Mouse (Mus musculus) lung, adult 2 months (tissue): ENCODE results near the gene Gm10300. TPM values are rescaled to one million over a fixed set of nuclear protein-coding genes. Genes with fewer than 3 reads are reported as not detected.
A peak's percentile ranks its signal among the peaks of the same experiment; 100 is the strongest.

Source experiments
- DNase-seq: peaks from one replicate; pipeline ENCODE4 v3.0.0; 2022
- H3K4me1 ChIP-seq: fragments of 200-500 bp; 2 replicates; pipeline ENCODE4 v1.6.1; 2011; ENCODE audit warnings: low read length; ENCODE audit not compliant: control insufficient read depth, insufficient read depth
- H3K4me3 ChIP-seq: fragments of 200-500 bp; replicated peaks from 2 replicates; pipeline ENCODE3; 2011; ENCODE audit warnings: low read depth, mild to moderate bottlenecking, control low read depth, low read length; ENCODE audit errors: extremely low read depth
- CTCF ChIP-seq: fragments of 200-500 bp; IDR thresholded peaks from 2 replicates; pipeline ENCODE4 v1.5.1; 2011; ENCODE audit warnings: mild to moderate bottlenecking, low read length, control low read depth; ENCODE audit not compliant: insufficient read depth
- POLR2A ChIP-seq: fragments of 200-500 bp; IDR thresholded peaks from 2 replicates; pipeline ENCODE4 v1.6.1; 2011; ENCODE audit warnings: low read depth, mild to moderate bottlenecking, control low read depth, low read length, borderline replicate concordance; ENCODE audit errors: extremely low read depth
- WGBS: fragments of 180-500 bp; shearing (Covaris S2); methylation state at CpG from one replicate; pipeline ENCODE4 v1.1.7; 2018; 5-methylcytosine and 5-hydroxymethylcytosine counted together
- polyA plus RNA-seq: library from polyadenylated mRNA; depleted of rRNA; stranded (reverse); fragments of >200 nt; gene quantifications from 2 replicates; pipeline ENCODE4 v1.2.3, GENCODE M21; 2012; rRNA removed

Gene Gm10300
- polyA plus RNA-seq, 1 experiment = 0.07 TPM

DNA sequence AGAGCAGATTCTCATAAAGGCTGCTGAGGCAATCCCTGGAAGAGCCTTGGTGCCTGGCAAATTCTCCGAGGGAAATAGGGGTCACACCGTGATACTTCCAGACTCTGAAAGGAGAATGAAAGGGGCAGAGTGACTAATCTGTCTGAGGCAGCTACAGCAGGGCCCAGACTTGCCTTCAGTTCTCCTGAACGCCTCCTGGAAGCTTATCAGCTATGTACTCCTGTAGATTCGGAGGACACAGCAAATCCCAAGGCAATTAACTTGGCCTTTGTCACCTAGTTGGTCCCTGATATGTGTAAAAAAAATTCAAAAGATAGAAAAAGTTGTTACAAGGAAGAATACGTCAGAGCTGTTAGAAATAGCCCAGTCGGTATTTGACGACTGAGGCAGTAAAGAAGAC lies 20.5 kb downstream of the Gm10300 start:
- Histone ChIP-seq H3K4me1 (peaks cover 2% of the 10 kb centered on the region), H3K4me3 (no peak overlapping the region)
- DNase-seq = no peak
- 73% methylated on average over 7 of the region's 7 CpGs for WGBS
- no peak for TF ChIP-seq CTCF
- no peak for TF ChIP-seq POLR2A

DNA sequence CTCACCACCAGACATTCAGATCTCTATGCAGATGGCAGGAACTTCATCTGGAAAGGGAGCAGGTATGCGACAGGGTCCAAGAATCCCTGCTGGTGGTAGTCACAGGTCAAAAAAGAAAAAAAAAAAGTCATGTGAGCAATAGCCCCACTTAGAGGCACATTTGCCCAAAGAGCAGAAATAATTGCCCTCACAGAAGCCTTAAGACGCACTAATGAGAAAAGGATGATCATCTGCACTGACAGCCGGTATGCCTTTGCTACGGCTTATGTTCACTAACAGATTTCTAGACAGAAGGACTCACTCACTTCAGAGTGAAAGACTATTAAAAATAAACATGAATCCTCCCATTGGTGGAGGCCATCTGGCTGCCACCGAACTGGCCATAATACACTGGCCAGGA lies 25.1 kb downstream of the Gm10300 start:
- Histone ChIP-seq H3K4me3 (no peak overlapping the region), H3K4me1 (peaks cover 2% of the 10 kb centered on the region)
- 75% methylated on average over 5 of the region's 5 CpGs for WGBS
- DNase-seq = no peak
- no peak for TF ChIP-seq CTCF
- no peak for TF ChIP-seq POLR2A

GRCm38 (mm10) chr4:132101152-132101551 lies 26.7 kb downstream of the Gm10300 start:
- peaks cover 2% of the 10 kb centered on the region for H3K4me1 ChIP-seq
- TF ChIP-seq POLR2A = no peak
- 0 out of 2 replicates have a peak, but pooled peaks have one; percentile 18 for TF ChIP-seq CTCF
- H3K4me3 ChIP-seq = no peak overlapping the region
- no peak for DNase-seq
- 22% methylated on average over 3 of the region's 3 CpGs for WGBS

GRCm38 (mm10) chr4:132108221-132108620 lies 33.7 kb downstream of the Gm10300 start:
- Histone ChIP-seq H3K4me3 (no peak overlapping the region), H3K4me1 (no peaks in the 10 kb centered on the region)
- no peak for TF ChIP-seq POLR2A
- no peak for TF ChIP-seq CTCF
- no peak for DNase-seq
- WGBS = 89% methylated on average over 7 of the region's 7 CpGs

GRCm38 (mm10) chr4:132111227-132111626 lies 36.7 kb downstream of the Gm10300 start:
- TF ChIP-seq CTCF = no peak
- no peak for TF ChIP-seq POLR2A
- 69% methylated on average over 4 of the region's 4 CpGs for WGBS
- Histone ChIP-seq H3K4me1 (no peaks in the 10 kb centered on the region), H3K4me3 (no peak overlapping the region)
- no peak for DNase-seq

DNA sequence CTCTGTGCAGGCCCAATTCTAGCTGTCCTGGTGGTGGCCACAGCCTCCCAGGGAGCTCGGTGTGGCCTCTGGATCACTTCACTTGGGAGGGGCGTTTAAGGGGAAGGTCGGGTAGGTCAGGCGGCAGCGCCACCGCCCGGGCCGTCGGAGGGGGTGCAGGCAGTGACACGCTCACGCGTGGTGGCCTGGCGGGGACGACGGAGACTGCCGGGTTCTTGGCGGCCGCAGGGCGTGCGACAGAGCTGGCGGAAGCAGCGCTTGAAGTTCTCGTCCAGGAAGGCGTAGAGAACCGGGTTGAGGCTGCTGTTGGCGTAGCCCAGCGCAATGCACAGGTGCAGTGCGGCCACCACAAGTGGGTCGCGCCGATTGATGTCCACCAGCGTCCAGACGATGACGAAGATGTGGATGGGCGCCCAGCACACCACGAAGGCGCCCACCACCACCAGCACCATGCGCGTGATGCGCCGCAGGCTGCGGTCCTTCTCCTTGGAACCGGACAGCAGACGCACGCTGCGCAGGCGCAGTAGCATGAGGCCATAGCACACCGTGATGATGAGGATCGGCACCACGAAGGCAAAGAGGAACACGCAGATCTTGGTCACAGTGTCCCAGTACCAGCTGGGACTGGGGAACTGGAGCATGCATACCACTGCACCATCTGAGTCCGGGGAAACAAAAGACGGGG lies 39.1 kb downstream of the Gm10300 start:
- peak; percentile 4 for DNase-seq
- Histone ChIP-seq H3K4me3 (no peak overlapping the region), H3K4me1 (no peaks in the 10 kb centered on the region)
- WGBS = 39% methylated on average over 53 of the region's 53 CpGs
- TF ChIP-seq POLR2A = no peak
- TF ChIP-seq CTCF = no peak

- 74% methylated on average over 4 of the region's 4 CpGs for WGBS
These were observed 41.8 kb downstream of the Gm10300 start for GRCm38 (mm10) chr4:132116315-132116714.

DNA sequence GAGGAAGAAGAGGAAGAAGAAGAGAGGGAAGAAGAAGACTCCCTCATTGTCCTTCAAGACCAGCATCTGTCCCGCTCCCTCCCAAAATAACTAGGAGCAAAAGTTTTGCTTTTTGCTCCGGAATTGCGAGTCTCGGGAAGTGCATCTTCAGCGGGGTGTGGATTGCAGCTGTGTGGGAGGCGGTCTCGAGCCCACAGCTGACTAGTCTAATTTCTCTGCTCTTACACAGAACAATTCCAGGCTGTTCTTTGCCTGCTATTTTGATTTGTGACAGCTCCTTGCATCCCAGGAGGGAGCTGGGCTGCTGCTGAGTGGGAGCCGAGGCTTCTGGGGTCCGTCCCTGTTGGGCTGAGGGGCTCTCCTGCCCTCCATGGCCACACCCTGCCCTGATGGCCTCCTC lies 45.1 kb downstream of the Gm10300 start:
- TF ChIP-seq CTCF (no peak), POLR2A (no peak)
- no peaks in the 10 kb centered on the region for H3K4me1 ChIP-seq
- no peak overlapping the region for H3K4me3 ChIP-seq
- WGBS = 59% methylated on average over 9 of the region's 9 CpGs
- DNase-seq = no peak

More at GRCm38 (mm10) chr4:132116315-132116714, 41.8 kb downstream of the Gm10300 start:
- Histone ChIP-seq H3K4me3 (no peak overlapping the region), H3K4me1 (no peaks in the 10 kb centered on the region)
- TF ChIP-seq CTCF (no peak), POLR2A (no peak)
- DNase-seq = no peak

GRCm38 (mm10) chr4:132121674-132122073 lies 47.2 kb downstream of the Gm10300 start:
- Histone ChIP-seq H3K4me3 (no peak overlapping the region), H3K4me1 (no peaks in the 10 kb centered on the region)
- 73% methylated on average over 5 of the region's 5 CpGs for WGBS
- TF ChIP-seq CTCF (0 out of 2 replicates have a peak, but pooled peaks have one; percentile 10), POLR2A (no peak)
- DNase-seq = no peak

GRCm38 (mm10) chr4:132123166-132123565 lies 48.7 kb downstream of the Gm10300 start:
- H3K4me3 ChIP-seq = no peak overlapping the region
- H3K4me1 ChIP-seq = no peaks in the 10 kb centered on the region
- no peak for DNase-seq
- no peak for TF ChIP-seq CTCF
- 57% methylated on average over 1 of the region's 1 CpGs for WGBS

Other genes starting within 250 kb of the Gm10300 start
- gene Ptpru, start 236.4 kb upstream of the Gm10300 start, polyA plus RNA-seq = 32.4 and 44.6 TPM in 2 replicates
- gene Mecr, start 231.2 kb upstream of the Gm10300 start, polyA plus RNA-seq = 13.4 and 22.7 TPM in 2 replicates
- gene Srsf4, start 201.1 kb upstream of the Gm10300 start, polyA plus RNA-seq = 38.0 and 49.9 TPM in 2 replicates
- gene Tmem200b, start 152.9 kb upstream of the Gm10300 start, polyA plus RNA-seq = 24.8 and 45.1 TPM in 2 replicates
- 38.3 and 45.3 TPM in 2 replicates for gene Epb41, start 624 bp downstream of the Gm10300 start, polyA plus RNA-seq
- 0.11 TPM in 2 replicates for gene Oprd1, start 69.8 kb downstream of the Gm10300 start, polyA plus RNA-seq
- gene Ythdf2, start 137.6 kb downstream of the Gm10300 start, polyA plus RNA-seq = 13.9 and 17.1 TPM in 2 replicates
- 13.8 and 16.9 TPM in 2 replicates for gene Gmeb1, start 186.9 kb downstream of the Gm10300 start, polyA plus RNA-seq
- gene Taf12, start 199.7 kb downstream of the Gm10300 start, polyA plus RNA-seq = 5.0 and 10.3 TPM in 2 replicates
- 1.9 and 2.0 TPM in 2 replicates for gene Rab42, start 228.7 kb downstream of the Gm10300 start, polyA plus RNA-seq